Mouse (Mus musculus): Measurements from ENCODE around the gene D10Jhu81e.

D10Jhu81e gene

GRCm38 (mm10) chr10:78165256-78166005 lies 4.2 kb downstream of the D10Jhu81e start:
- in situ Hi-C loops (cut with MboI; ENCODE audit: unreplicated experiment in 2 of 2) = loop anchor here (10.0 to 25.0 kb wide), 3 partner anchors 239 to 651 kb away; partner anchors contain the start of gene Fam207a (in 2 of the 2)

- in situ Hi-C loops (cut with MboI; ENCODE audit: unreplicated experiment in 2 of 2) = loop anchor here (5.0 to 25.0 kb wide), 7 partner anchors 97 to 650 kb away; partner anchors contain the start of genes Fam207a (in 2 of the 2) and Icosl (in 2 of the 2)
These were observed 4.8 kb downstream of the D10Jhu81e start for GRCm38 (mm10) chr10:78164786-78165185.

GRCm38 (mm10) chr10:78163923-78164322 lies 5.7 kb downstream of the D10Jhu81e start:
- in situ Hi-C loops (cut with MboI; ENCODE audit: unreplicated experiment in 2 of 2) = loop anchor here (5.0 to 25.0 kb wide), 7 partner anchors 97 to 649 kb away; partner anchors contain the start of genes Fam207a (in 2 of the 2) and Icosl (in 2 of the 2)

- in situ Hi-C loops (cut with MboI; ENCODE audit: unreplicated experiment in 2 of 2) = loop anchor here (5.0 to 25.0 kb wide), 7 partner anchors 96 to 648 kb away; partner anchors contain the start of genes Fam207a (in 2 of the 2) and Icosl (in 2 of the 2)
These were observed 6.3 kb downstream of the D10Jhu81e start for GRCm38 (mm10) chr10:78163241-78163640.

GRCm38 (mm10) chr10:78162646-78163045 lies 6.9 kb downstream of the D10Jhu81e start:
- in situ Hi-C loops (cut with MboI; ENCODE audit: unreplicated experiment in 2 of 2) = loop anchor here (5.0 to 25.0 kb wide), 7 partner anchors 95 to 648 kb away; partner anchors contain the start of genes Fam207a (in 2 of the 2) and Icosl (in 2 of the 2)

- in situ Hi-C loops (cut with MboI; ENCODE audit: unreplicated experiment in 2 of 2) = loop anchor here (5.0 to 25.0 kb wide), 7 partner anchors 94 to 646 kb away; partner anchors contain the start of genes Fam207a (in 2 of the 2) and Icosl (in 2 of the 2)
These were observed 8.5 kb downstream of the D10Jhu81e start for GRCm38 (mm10) chr10:78161096-78161495.

- in situ Hi-C loops (cut with MboI; ENCODE audit: unreplicated experiment in 2 of 2) = loop anchor here (5.0 to 25.0 kb wide), 7 partner anchors 93 to 646 kb away; partner anchors contain the start of genes Fam207a (in 2 of the 2) and Icosl (in 2 of the 2)
These were observed 9.1 kb downstream of the D10Jhu81e start for GRCm38 (mm10) chr10:78160369-78161095.

GRCm38 (mm10) chr10:78159906-78160305 lies 9.7 kb downstream of the D10Jhu81e start:
- in situ Hi-C loops (cut with MboI; ENCODE audit: unreplicated experiment in 2 of 2) = loop anchor here (5.0 to 25.0 kb wide), 7 partner anchors 93 to 645 kb away; partner anchors contain the start of genes Fam207a (in 2 of the 2) and Icosl (in 2 of the 2)

GRCm38 (mm10) chr10:78159252-78159878 lies 10.2 kb downstream of the D10Jhu81e start:
- in situ Hi-C loops (cut with MboI; ENCODE audit: unreplicated experiment in 2 of 2) = loop anchor here in 1 of 2 experiments (25.0 kb wide), 1 partner anchor 522 kb away; no protein-coding TSS in a partner anchor

GRCm38 (mm10) chr10:78158041-78158440 lies 11.5 kb downstream of the D10Jhu81e start:
- in situ Hi-C loops (cut with MboI; ENCODE audit: unreplicated experiment in 2 of 2) = loop anchor here in 1 of 2 experiments (25.0 kb wide), 1 partner anchor 521 kb away; no protein-coding TSS in a partner anchor

- in situ Hi-C loops (cut with MboI; ENCODE audit: unreplicated experiment in 2 of 2) = loop anchor here in 1 of 2 experiments (25.0 kb wide), 1 partner anchor 520 kb away; no protein-coding TSS in a partner anchor
These were observed 12.7 kb downstream of the D10Jhu81e start for GRCm38 (mm10) chr10:78156926-78157325.

GRCm38 (mm10) chr10:78148834-78149766 lies 20.5 kb downstream of the D10Jhu81e start:
- in situ Hi-C loops (cut with MboI; ENCODE audit: unreplicated experiment in 2 of 2) = loop anchor here in 1 of 2 experiments (10.0 kb wide), 1 partner anchor 64 kb away; no protein-coding TSS in a partner anchor

GRCm38 (mm10) chr10:78147908-78148441 lies 21.6 kb downstream of the D10Jhu81e start:
- in situ Hi-C loops (cut with MboI; ENCODE audit: unreplicated experiment in 2 of 2) = loop anchor here in 1 of 2 experiments (10.0 kb wide), 1 partner anchor 63 kb away; no protein-coding TSS in a partner anchor

GRCm38 (mm10) chr10:78143727-78144505 lies 25.7 kb downstream of the D10Jhu81e start:
- in situ Hi-C loops (cut with MboI; ENCODE audit: unreplicated experiment in 2 of 2) = loop anchor here in 1 of 2 experiments (10.0 kb wide), 1 partner anchor 59 kb away; no protein-coding TSS in a partner anchor

- in situ Hi-C loops (cut with MboI; ENCODE audit: unreplicated experiment in 2 of 2) = loop anchor here in 1 of 2 experiments (10.0 kb wide), 1 partner anchor 56 kb away; no protein-coding TSS in a partner anchor
These were observed 28.7 kb downstream of the D10Jhu81e start for GRCm38 (mm10) chr10:78140843-78141242.

- in situ Hi-C loops (cut with MboI; ENCODE audit: unreplicated experiment in 2 of 2) = loop anchor here in 1 of 2 experiments (10.0 kb wide), 1 partner anchor 55 kb away; no protein-coding TSS in a partner anchor
These were observed 29.4 kb downstream of the D10Jhu81e start for GRCm38 (mm10) chr10:78140251-78140600.

GRCm38 (mm10) chr10:78139572-78140250 lies 29.9 kb downstream of the D10Jhu81e start:
- in situ Hi-C loops (cut with MboI; ENCODE audit: unreplicated experiment in 2 of 2) = loop anchor here in 1 of 2 experiments (10.0 kb wide), 1 partner anchor 55 kb away; no protein-coding TSS in a partner anchor
